Mouse (Mus musculus) MEL (cell line): ENCODE measurements around the gene Tent4b. TPM values are rescaled to one million over a fixed set of nuclear protein-coding genes. Genes with fewer than 3 reads are reported as not detected.

Experiments
- DNase-seq: peaks from one replicate; pipeline ENCODE4 v3.0.0; 2011; ENCODE audit warnings: low read depth, low spot score
- H3K27ac ChIP-seq: 2 replicates; pipeline ENCODE4 v1.5.1; 2012; ENCODE audit warnings: low read depth, mild to moderate bottlenecking, control low read depth, low read length, moderate library complexity; ENCODE audit not compliant: control insufficient read depth
- H3K27me3 ChIP-seq, 2 experiments: fragments of 150-350 bp in 1 of 2; sonication (generic) in 1 of 2; 2 replicates each; pipeline ENCODE4 v1.6.1; 2012; ENCODE audit warnings: low read length in 2 of 2, mild to moderate bottlenecking in 2 of 2, improper control_type of control experiment in 1 of 2, moderate library complexity in 1 of 2; ENCODE audit not compliant: insufficient read depth in 2 of 2, control insufficient read depth in 1 of 2
- H3K36me3 ChIP-seq, 2 experiments: 2 replicates each; pipeline ENCODE4 v1.6.1; 2012 to 2014; ENCODE audit warnings: low read length in 2 of 2, improper control_type of control experiment in 1 of 2, inconsistent platforms in 1 of 2, mild to moderate bottlenecking in 1 of 2; ENCODE audit not compliant: insufficient read depth in 2 of 2, control insufficient read depth in 1 of 2
- H3K4me1 ChIP-seq, 2 experiments: fragments of 150-350 bp in 1 of 2; sonication (generic) in 1 of 2; 2 replicates each; pipeline ENCODE4 v1.6.1; 2012; ENCODE audit warnings: low read length in 2 of 2, improper control_type of control experiment in 1 of 2, mild to moderate bottlenecking in 1 of 2; ENCODE audit not compliant: insufficient read depth in 2 of 2, control insufficient read depth in 1 of 2
- H3K4me3 ChIP-seq, 2 experiments: fragments of 150-350 bp in 1 of 2; sonication (generic) in 1 of 2; 2 replicates each; pipeline ENCODE4 v1.5.1; 2012; ENCODE audit warnings: low read depth in 2 of 2, low read length in 2 of 2, mild to moderate bottlenecking in 2 of 2, moderate library complexity in 2 of 2, control low read depth in 1 of 2, improper control_type of control experiment in 1 of 2; ENCODE audit not compliant: control insufficient read depth in 1 of 2, insufficient read depth in 1 of 2
- H3K79me2 ChIP-seq: 2 replicates; pipeline ENCODE4 v1.6.1; 2012; ENCODE audit warnings: mild to moderate bottlenecking, low read length, moderate library complexity; ENCODE audit not compliant: control insufficient read depth, poor library complexity, insufficient read depth
- H3K9ac ChIP-seq: 2 replicates; pipeline ENCODE4 v1.6.1; 2012; ENCODE audit warnings: low read depth, mild to moderate bottlenecking, control low read depth, low read length, moderate library complexity; ENCODE audit not compliant: control insufficient read depth, poor library complexity, severe bottlenecking
- H3K9me3 ChIP-seq: fragments of 150-350 bp; sonication (generic); replicated peaks from 2 replicates; pipeline ENCODE4 v1.6.1; 2012; ENCODE audit warnings: mild to moderate bottlenecking, low read length, improper control_type of control experiment, moderate library complexity; ENCODE audit not compliant: insufficient read depth
- BHLHE40 ChIP-seq: IDR thresholded peaks from 2 replicates; pipeline ENCODE4 v1.6.1; 2012; ENCODE audit warnings: low read depth, mild to moderate bottlenecking, inconsistent platforms, low read length, improper control_type of control experiment, borderline replicate concordance
- CHD1 ChIP-seq: IDR thresholded peaks from 2 replicates; pipeline ENCODE4 v1.6.1; 2012; ENCODE audit warnings: low read depth, mild to moderate bottlenecking, inconsistent platforms, low read length, improper control_type of control experiment
- CHD2 ChIP-seq: IDR thresholded peaks from 2 replicates; pipeline ENCODE4 v1.6.1; 2011; ENCODE audit warnings: low read length, improper control_type of control experiment
- CTCF ChIP-seq, 3 experiments: IDR thresholded peaks in 2 of 3; conservative IDR thresholded peaks in 1 of 3; 2 replicates each; pipeline ENCODE4 v1.5.1; 2011 to 2012; ENCODE audit warnings: low read length in 3 of 3, low read depth in 2 of 3, mild to moderate bottlenecking in 2 of 3, improper control_type of control experiment in 1 of 3, inconsistent platforms in 1 of 3, mixed read lengths in 1 of 3, moderate library complexity in 1 of 3; ENCODE audit not compliant: control insufficient read depth in 1 of 3, insufficient read depth in 1 of 3, poor library complexity in 1 of 3, severe bottlenecking in 1 of 3
- GATA1 ChIP-seq: IDR thresholded peaks from 2 replicates; pipeline ENCODE4 v1.6.1; 2011; ENCODE audit warnings: low read depth, low read length, improper control_type of control experiment
- JUND ChIP-seq: IDR thresholded peaks from 2 replicates; pipeline ENCODE4 v1.6.1; 2011; ENCODE audit warnings: low read depth, mild to moderate bottlenecking, improper control_type of control experiment, low read length
- MAFK ChIP-seq: IDR thresholded peaks from 2 replicates; pipeline ENCODE4 v1.6.1; 2011; ENCODE audit warnings: low read depth, mild to moderate bottlenecking, low read length, improper control_type of control experiment, borderline replicate concordance
- MXI1 ChIP-seq: IDR thresholded peaks from 2 replicates; pipeline ENCODE4 v1.6.1; 2011; ENCODE audit warnings: mild to moderate bottlenecking, low read depth, low read length, improper control_type of control experiment
- MYB ChIP-seq: IDR thresholded peaks from 2 replicates; pipeline ENCODE4 v1.6.1; 2011; ENCODE audit warnings: mild to moderate bottlenecking, low read depth, low read length, improper control_type of control experiment
- MYC ChIP-seq: IDR thresholded peaks from 2 replicates; pipeline ENCODE4 v1.6.1; 2011; ENCODE audit warnings: low read depth, mild to moderate bottlenecking, low read length, improper control_type of control experiment, moderate library complexity
- NELFE ChIP-seq: IDR thresholded peaks from 2 replicates; pipeline ENCODE4 v1.6.1; 2011; ENCODE audit warnings: low read depth, low read length, improper control_type of control experiment
- POLR2A ChIP-seq, 2 experiments: IDR thresholded peaks; 2 replicates each; pipeline ENCODE4 v1.6.1; 2011 to 2012; ENCODE audit warnings: low read length in 2 of 2, mild to moderate bottlenecking in 2 of 2, control low read depth in 1 of 2, improper control_type of control experiment in 1 of 2, low read depth in 1 of 2, moderate library complexity in 1 of 2; ENCODE audit not compliant: control insufficient read depth in 1 of 2, insufficient read depth in 1 of 2, poor library complexity in 1 of 2
- POLR2AphosphoS5 ChIP-seq: IDR thresholded peaks from 2 replicates; pipeline ENCODE4 v1.6.1; 2012; ENCODE audit warnings: low read depth, borderline replicate concordance, mild to moderate bottlenecking, inconsistent platforms, low read length, moderate library complexity, mixed read lengths
- RAD21 ChIP-seq: IDR thresholded peaks from 2 replicates; pipeline ENCODE4 v1.6.1; 2011; ENCODE audit warnings: mild to moderate bottlenecking, low read depth, low read length, improper control_type of control experiment
- RCOR1 ChIP-seq: IDR thresholded peaks from 2 replicates; pipeline ENCODE4 v1.6.1; 2012; ENCODE audit warnings: low read depth, mild to moderate bottlenecking, inconsistent platforms, low read length, improper control_type of control experiment
- SIN3A ChIP-seq: IDR thresholded peaks from 2 replicates; pipeline ENCODE4 v1.6.1; 2012; ENCODE audit warnings: low read length, improper control_type of control experiment, inconsistent platforms
- TCF12 ChIP-seq: IDR thresholded peaks from 2 replicates; pipeline ENCODE4 v1.6.1; 2014; ENCODE audit warnings: low read depth, mild to moderate bottlenecking, inconsistent platforms, low read length, improper control_type of control experiment, moderate library complexity
- UBTF ChIP-seq: IDR thresholded peaks from 2 replicates; pipeline ENCODE4 v1.6.1; 2012; ENCODE audit warnings: low read depth, mild to moderate bottlenecking, inconsistent platforms, low read length, improper control_type of control experiment, moderate library complexity, borderline replicate concordance; ENCODE audit not compliant: insufficient read depth
- ZC3H11A ChIP-seq: IDR thresholded peaks from 2 replicates; pipeline ENCODE4 v1.6.1; 2012; ENCODE audit warnings: low read depth, mild to moderate bottlenecking, inconsistent platforms, low read length, improper control_type of control experiment
- ZKSCAN1 ChIP-seq: IDR thresholded peaks from 2 replicates; pipeline ENCODE4 v1.6.1; 2012; ENCODE audit warnings: low read depth, mild to moderate bottlenecking, inconsistent platforms, low read length, improper control_type of control experiment, moderate library complexity
- ZMIZ1 ChIP-seq: IDR thresholded peaks from 2 replicates; pipeline ENCODE4 v1.6.1; 2012; ENCODE audit warnings: low read depth, mild to moderate bottlenecking, inconsistent platforms, low read length, improper control_type of control experiment, moderate library complexity
- polyA plus RNA-seq, 2 experiments: library from polyadenylated mRNA; stranded (reverse) in 1 of 2; unstranded in 1 of 2; fragments of >175 nt in 1 of 2; fragments of >200 nt in 1 of 2; gene quantifications; 2 replicates each; pipeline versions ENCODE4 v1.2.1 to v1.2.4; 2012; ENCODE audit warnings: low replicate concordance in 2 of 2, low read depth in 1 of 2; ENCODE audit not compliant: insufficient read length in 2 of 2, insufficient read depth in 1 of 2, missing spikeins in 1 of 2
- total RNA-seq: library from RNA; depleted of rRNA; stranded (reverse); fragments of 300-350 nt; gene quantifications from 2 replicates; pipeline ENCODE4 v1.2.3, GENCODE M21; 2012

Gene Tent4b
- total and polyA plus RNA-seq, 3 experiments = 25.9 to 45.3 TPM; not detected in 1

- peak overlapping the region; percentile 89 for H3K9ac ChIP-seq
- no peak for TF ChIP-seq ZC3H11A
- TF ChIP-seq MYC = no peak
- TF ChIP-seq BHLHE40 = no peak
- TF ChIP-seq JUND = no peak
- no peak for TF ChIP-seq TCF12
- no peak for TF ChIP-seq MXI1
- no peak for TF ChIP-seq MAFK
- TF ChIP-seq MYB = no peak
- no peak for TF ChIP-seq RAD21
- no peak for TF ChIP-seq ZKSCAN1
- peak; percentile 30 for DNase-seq
- no peaks in the 10 kb centered on the region for H3K27me3 ChIP-seq
- no peak overlapping the region for H3K27ac ChIP-seq
- H3K4me1 ChIP-seq = peaks cover 5 to 17% of the 10 kb centered on the region in 2 experiments
- H3K9me3 ChIP-seq = no peaks in the 10 kb centered on the region
- peaks cover 2 to 15% of the 10 kb centered on the region in 2 experiments; a peak in 3 of 4 replicates for H3K36me3 ChIP-seq
- H3K4me3 ChIP-seq = peak overlapping the region; percentile 86
- peaks cover 51% of the 10 kb centered on the region for H3K79me2 ChIP-seq
These were observed 1.9 kb downstream of the Tent4b start for GRCm38 (mm10) chr8:88200724-88201495.

GRCm38 (mm10) chr8:88201641-88202040, 2.6 kb downstream of the Tent4b start:
- Histone ChIP-seq H3K9ac (no peak overlapping the region), H3K9me3 (no peaks in the 10 kb centered on the region)
- TF ChIP-seq CHD1 (no peak), UBTF (no peak), MAFK (no peak), CTCF (IDR thresholded peaks at IDR 0.05 in 2 of 3, conservative IDR thresholded peaks at IDR 0.05 in 1 of 3; ENCODE audit: control insufficient read depth in 1 of 3, insufficient read depth in 1 of 3, low read depth in 2 of 3, low read length in 3 of 3, poor library complexity in 1 of 3, severe bottlenecking in 1 of 3) (no peak), RCOR1 (no peak), GATA1 (no peak), POLR2A (IDR thresholded peaks at IDR 0.05; ENCODE audit: control insufficient read depth in 1 of 2, insufficient read depth in 1 of 2, low read depth in 1 of 2, low read length in 2 of 2, poor library complexity in 1 of 2) (no peak), NELFE (no peak), BHLHE40 (no peak), SIN3A (no peak), POLR2AphosphoS5 (no peak), ZC3H11A (no peak), RAD21 (no peak), CHD2 (no peak), ZMIZ1 (no peak)
- TF ChIP-seq, all 39 proteins: peak for 0
- no peaks in the 10 kb centered on the region for H3K27me3 ChIP-seq
- H3K36me3 ChIP-seq = peaks cover 2 to 15% of the 10 kb centered on the region in 2 experiments; a peak in 3 of 4 replicates
- no peak for DNase-seq
- H3K27ac ChIP-seq = no peak overlapping the region
- no peak overlapping the region for H3K4me3 ChIP-seq
- peaks cover 54% of the 10 kb centered on the region for H3K79me2 ChIP-seq
- peaks cover 5 to 17% of the 10 kb centered on the region in 2 experiments for H3K4me1 ChIP-seq
